Mouse (Mus musculus) limb, embryonic 14.5 days (tissue): ENCODE data around the gene Eci1. TPM values are rescaled to one million over a fixed set of nuclear protein-coding genes. Genes with fewer than 3 reads are reported as not detected.

Source experiments
- ATAC-seq: fragments of 200-750 bp; cut with Nextera tagmentation; 2 replicates; pipeline ENCODE4 v1.8.0; 2017; ENCODE audit warnings: low read depth, moderate number of reproducible peaks, moderate TSS enrichment; ENCODE audit not compliant: low FRiP score
- DNase-seq: peaks from one replicate; pipeline ENCODE4 v3.0.0-alpha.2; 2015; ENCODE audit warnings: low spot score
- H3K27ac ChIP-seq: fragments of 300-500 bp; sonication (generic); replicated peaks from 2 replicates; pipeline ENCODE4 v1.5.1; 2014; ENCODE audit warnings: low read depth, mild to moderate bottlenecking, low read length, moderate library complexity, mixed read lengths
- H3K27me3 ChIP-seq: fragments of 300-500 bp; sonication (generic); 2 replicates; pipeline ENCODE4 v1.6.1; 2014; ENCODE audit warnings: low read length, mixed read lengths; ENCODE audit not compliant: control insufficient read depth, insufficient read depth
- H3K36me3 ChIP-seq: fragments of 300-500 bp; sonication (generic); 2 replicates; pipeline ENCODE4 v1.6.1; 2014; ENCODE audit warnings: mild to moderate bottlenecking, low read length, moderate library complexity, mixed read lengths; ENCODE audit not compliant: control insufficient read depth, insufficient read depth
- H3K4me1 ChIP-seq: fragments of 300-500 bp; sonication (generic); 2 replicates; pipeline ENCODE4 v1.6.1; 2014; ENCODE audit warnings: antibody characterized with exemption, low read length, mixed read lengths; ENCODE audit not compliant: control insufficient read depth, insufficient read depth
- H3K4me2 ChIP-seq: fragments of 300-500 bp; sonication (generic); replicated peaks from 2 replicates; pipeline ENCODE4 v1.6.1; 2014; ENCODE audit warnings: low read depth, mild to moderate bottlenecking, low read length, moderate library complexity; ENCODE audit not compliant: severe bottlenecking
- H3K4me3 ChIP-seq: fragments of 300-500 bp; sonication (generic); replicated peaks from 2 replicates; pipeline ENCODE4 v1.5.1; 2014; ENCODE audit warnings: low read length
- H3K9ac ChIP-seq: fragments of 300-500 bp; sonication (generic); 2 replicates; pipeline ENCODE4 v1.6.1; 2014; ENCODE audit warnings: mild to moderate bottlenecking, low read depth, low read length, moderate library complexity; ENCODE audit not compliant: severe bottlenecking
- H3K9me3 ChIP-seq: fragments of 300-500 bp; sonication (generic); 2 replicates; pipeline ENCODE4 v1.6.1; 2016; ENCODE audit warnings: low read length; ENCODE audit not compliant: control insufficient read depth
- POLR2A ChIP-seq: fragments of 200-500 bp; IDR thresholded peaks from 2 replicates; pipeline ENCODE4 v1.8.0; 2012; ENCODE audit warnings: inconsistent platforms, mild to moderate bottlenecking, moderate library complexity, borderline replicate concordance; ENCODE audit not compliant: insufficient read depth, insufficient read length; ENCODE audit errors: extremely low read depth
- whole genome bisulfite sequencing: fragments of 180-500 bp; shearing (Covaris S2); extraction: QIAGEN DNeasy Blood & Tissue Kit; methylation state at CpG from one replicate; pipeline ENCODE4 v1.1.7; 2014; 5-methylcytosine and 5-hydroxymethylcytosine counted together
- polyA plus RNA-seq, 2 experiments: library from polyadenylated mRNA; depleted of rRNA in 1 of 2; stranded (reverse) in 1 of 2; unstranded in 1 of 2; fragments of >200 nt; fragmentation: Nextera tagmentation in 1 of 2; extraction: Ambion mirVana in 1 of 2; gene quantifications; 2 replicates each; pipeline versions ENCODE4 v1.2.1 to v1.2.3; 2012 to 2014

Gene Eci1
- polyA plus RNA-seq, 2 experiments = 48.5 to 51.7 TPM

GRCm38 (mm10) chr17:24468636-24469246, 42.3 kb downstream of the Eci1 start:
- no peak overlapping the region for H3K4me2 ChIP-seq
- no peak overlapping the region for H3K27ac ChIP-seq
- ATAC-seq (no peak), DNase-seq (no peak)
- WGBS = 88% methylated on average over 5 of the region's 5 CpGs
- H3K9ac ChIP-seq = no peak overlapping the region
- H3K4me3 ChIP-seq = no peak overlapping the region
- H3K9me3 ChIP-seq = no peaks in the 10 kb centered on the region
- 0 out of 2 replicates have a peak, but pooled peaks cover 9% of the 10 kb centered on the region for H3K36me3 ChIP-seq
- no peaks in the 10 kb centered on the region for H3K27me3 ChIP-seq
- no peak for TF ChIP-seq POLR2A
- H3K4me1 ChIP-seq = peaks cover 18% of the 10 kb centered on the region

- DNase-seq (no peak), ATAC-seq (no peak)
- Histone ChIP-seq H3K4me2 (peak overlapping the region; percentile 98), H3K4me1 (peaks cover 18% of the 10 kb centered on the region), H3K4me3 (peak overlapping the region; percentile 90), H3K27ac (peak overlapping the region; percentile 76; the same call in 1 of the 2 replicates), H3K36me3 (peaks cover 15% of the 10 kb centered on the region; the same call in 1 of the 2 replicates), H3K9me3 (no peaks in the 10 kb centered on the region), H3K27me3 (no peaks in the 10 kb centered on the region), H3K9ac (peak overlapping the region; percentile 55)
- TF ChIP-seq POLR2A = no peak
- WGBS = 16% methylated on average over 7 of the region's 7 CpGs
These were observed 43.0 kb downstream of the Eci1 start for GRCm38 (mm10) chr17:24469336-24469909.

- Histone ChIP-seq H3K9ac (peak within 1 kb of the TSS; percentile 77), H3K36me3 (peaks cover 21% of the 10 kb centered on the region), H3K27me3 (no peaks in the 10 kb centered on the region), H3K9me3 (no peaks in the 10 kb centered on the region), H3K4me1 (peaks cover 18% of the 10 kb centered on the region), H3K4me2 (peak within 1 kb of the TSS; percentile 98), H3K27ac (peak within 1 kb of the TSS; percentile 76; the same call in 1 of the 2 replicates), H3K4me3 (peak within 1 kb of the TSS; percentile 90)
- DNase-seq = peak; percentile 97
- peak; percentile 99 for ATAC-seq
- WGBS = under 1% methylated on average over 42 of the region's 75 CpGs
- TF ChIP-seq POLR2A = peak; percentile 63; the same call in 1 of the 2 replicates
These were observed 43.6 kb downstream of the Eci1 start, which contains the start of the genes E4f1 and Pgp for GRCm38 (mm10) chr17:24469910-24470602. Gene E4f1, minus strand, starts transcription at chr17:24470313. Gene Pgp, plus strand, starts transcription at chr17:24470392.

GRCm38 (mm10) chr17:24470701-24471527, 44.5 kb downstream of the Eci1 start:
- H3K4me3 ChIP-seq = peak overlapping the region; percentile 90
- H3K9me3 ChIP-seq = no peaks in the 10 kb centered on the region
- H3K27me3 ChIP-seq = no peaks in the 10 kb centered on the region
- peaks cover 18% of the 10 kb centered on the region for H3K4me1 ChIP-seq
- TF ChIP-seq POLR2A = no peak
- WGBS = 1% methylated on average over 68 of the region's 68 CpGs
- no peak for DNase-seq
- peak overlapping the region; percentile 77 for H3K9ac ChIP-seq
- peak overlapping the region; percentile 63; the same call in 1 of the 2 replicates for H3K27ac ChIP-seq
- peaks cover 29% of the 10 kb centered on the region for H3K36me3 ChIP-seq
- ATAC-seq = peak; percentile 2; the same call in 1 of the 2 replicates
- peak overlapping the region; percentile 98 for H3K4me2 ChIP-seq
